Mouse (Mus musculus): ENCODE results near the gene Pde4c. TPM values are rescaled to one million over a fixed set of nuclear protein-coding genes. Genes with fewer than 3 reads are reported as not detected.
A peak's percentile ranks its signal among the peaks of the same experiment; 100 is the strongest.

The Pde4c gene
- polyA plus RNA-seq, 2 experiments, result 0.74 to 1.6 TPM

GRCm38 (mm10) chr8:70795370-70795769 is 71.8 kb downstream of the Pde4c start:
- H3K9me3 ChIP-seq (ENCODE audit: control insufficient read depth, low read length), result no peaks in the 10 kb centered on the region
- H3K36me3 ChIP-seq (replicated peaks; ENCODE audit: control insufficient read depth, insufficient read depth, low read depth), result no peaks in the 10 kb centered on the region
- DNase-seq (ENCODE audit: low read depth in 3 of 3, low spot score in 3 of 3), result no peak
- no peak overlapping the region for H3K4me3 ChIP-seq (ENCODE audit: insufficient read depth in 1 of 2, low read depth in 2 of 2, low read length in 2 of 2)
- no peak overlapping the region for H3K27ac ChIP-seq
- H3K9ac ChIP-seq (replicated peaks), result no peak overlapping the region
- H3K27me3 ChIP-seq (ENCODE audit: control insufficient read depth, insufficient read depth, low read length), result peaks cover 37% of the 10 kb centered on the region
- TF ChIP-seq EP300 (IDR thresholded peaks at IDR 0.05; ENCODE audit: low read depth), result no peak
- peak; percentile 46 for TF ChIP-seq CTCF (IDR thresholded peaks at IDR 0.05; ENCODE audit: low read depth)
- H3K4me1 ChIP-seq (replicated peaks; ENCODE audit: control insufficient read depth in 2 of 2, insufficient read depth in 2 of 2, low read length in 1 of 2), result peaks cover 26 to 28% of the 10 kb centered on the region in 2 experiments
- H3K4me2 ChIP-seq (ENCODE audit: low read depth), result no peak overlapping the region
- no peak for ATAC-seq (ENCODE audit: insufficient read depth)
- 66% methylated on average over 2 of the region's 2 CpGs for WGBS (ENCODE audit: insufficient replicate concordance)

DNA sequence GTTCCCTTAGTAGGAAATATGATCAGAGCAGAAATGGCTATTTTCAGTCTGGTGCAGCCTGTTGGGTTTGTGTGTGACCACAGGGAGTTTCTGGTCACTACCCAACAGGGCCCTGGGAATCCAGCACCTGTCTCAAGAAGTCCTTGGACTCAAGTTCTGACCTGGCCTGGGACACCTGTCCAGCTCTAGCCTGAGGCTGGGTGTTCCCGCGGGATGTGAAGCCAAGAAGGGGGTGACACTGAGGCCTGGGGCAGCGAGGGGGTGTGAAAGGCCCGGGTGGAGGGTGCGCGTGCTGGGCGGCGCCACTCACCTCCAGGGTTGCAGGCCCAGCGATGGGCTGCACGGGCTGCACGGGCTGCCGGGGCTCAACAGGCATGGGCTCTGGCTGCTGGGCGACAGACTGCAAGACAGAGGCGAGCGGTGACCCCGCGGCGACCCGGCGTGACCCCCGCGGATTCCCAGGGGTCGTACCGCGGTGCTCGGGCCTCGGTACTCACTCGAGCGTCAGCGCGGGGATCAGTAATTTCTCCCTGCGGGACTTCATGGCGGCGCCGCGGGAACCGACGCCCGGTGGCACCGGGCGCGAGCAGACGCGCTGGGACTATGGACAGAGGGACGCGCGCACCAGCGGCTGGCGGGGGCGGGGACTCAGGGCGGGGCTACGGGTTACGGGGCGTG is 73.0 kb downstream of the Pde4c start:
- no peak for TF ChIP-seq EP300 (IDR thresholded peaks at IDR 0.05; ENCODE audit: low read depth)
- H3K9me3 ChIP-seq (ENCODE audit: control insufficient read depth, low read length), result no peaks in the 10 kb centered on the region
- H3K27ac ChIP-seq, result no peak overlapping the region
- H3K36me3 ChIP-seq (replicated peaks; ENCODE audit: control insufficient read depth, insufficient read depth, low read depth), result no peaks in the 10 kb centered on the region
- 6% methylated on average over 54 of the region's 54 CpGs for WGBS (ENCODE audit: insufficient replicate concordance)
- 0 out of 2 replicates have a peak, but pooled peaks have one; percentile 0 for ATAC-seq (ENCODE audit: insufficient read depth)
- peak overlapping the region; percentile 56 for H3K9ac ChIP-seq (replicated peaks)
- H3K27me3 ChIP-seq (ENCODE audit: control insufficient read depth, insufficient read depth, low read length), result peaks cover 40% of the 10 kb centered on the region
- H3K4me2 ChIP-seq (ENCODE audit: low read depth), result peak overlapping the region; percentile 87
- DNase-seq (ENCODE audit: low read depth in 3 of 3, low spot score in 3 of 3), result no peak
- H3K4me3 ChIP-seq (ENCODE audit: insufficient read depth in 1 of 2, low read depth in 2 of 2, low read length in 2 of 2), result peak overlapping the region; percentile 48 to 65
- H3K4me1 ChIP-seq (replicated peaks; ENCODE audit: control insufficient read depth in 2 of 2, insufficient read depth in 2 of 2, low read length in 1 of 2), result peaks cover 14 to 17% of the 10 kb centered on the region in 2 experiments

DNA sequence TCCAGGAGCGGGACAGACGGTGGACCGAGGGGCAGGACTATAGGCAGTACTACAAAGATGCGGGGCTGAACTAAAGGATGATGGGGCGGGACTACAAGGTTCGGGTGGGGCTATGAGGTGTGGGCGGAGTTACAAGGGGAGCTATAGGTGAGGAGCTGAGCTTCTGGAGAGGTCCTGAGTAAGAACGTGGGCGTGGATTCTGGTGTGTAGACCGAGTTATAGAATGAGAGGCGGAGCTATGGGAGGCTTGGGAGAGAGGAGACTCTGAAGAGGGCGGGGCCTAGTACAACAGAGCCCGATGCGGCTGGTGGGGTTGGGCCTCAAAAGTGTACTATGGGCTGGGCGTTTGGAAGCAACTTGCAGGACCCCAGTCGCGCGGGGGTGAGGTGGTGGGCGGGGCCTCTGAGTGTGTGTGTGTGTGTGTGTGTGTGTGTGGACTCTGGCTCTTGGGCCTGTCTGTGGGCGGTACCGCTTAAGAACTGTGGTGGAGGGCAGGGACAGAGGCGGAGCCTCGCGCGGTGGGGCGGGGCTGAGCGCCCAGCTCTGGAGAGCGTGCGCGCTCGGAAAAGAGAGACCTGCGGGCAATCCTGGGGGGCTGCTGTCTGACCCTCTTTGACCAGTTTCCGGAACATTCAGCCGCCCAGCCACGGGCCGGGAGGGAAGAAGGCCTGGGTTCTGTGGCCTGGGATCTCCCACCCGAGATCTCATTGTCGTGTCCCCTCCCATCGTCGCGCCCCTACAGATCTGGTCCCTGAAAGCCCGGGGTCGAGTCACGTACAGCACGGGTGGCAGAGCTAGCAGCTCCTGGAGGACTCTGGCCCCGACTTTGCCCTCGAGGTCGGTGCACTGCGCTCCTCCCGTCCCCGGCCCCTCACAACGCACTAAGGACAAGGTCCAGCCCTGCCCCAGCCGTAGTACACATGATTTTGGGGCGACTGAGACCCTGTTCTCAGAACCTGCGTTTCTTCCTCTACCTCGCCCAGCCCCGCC is 73.9 kb downstream of the Pde4c start:
- ATAC-seq (ENCODE audit: insufficient read depth) (peak; percentile 83), DNase-seq (ENCODE audit: low read depth in 3 of 3, low spot score in 3 of 3) (peak; percentile 86 to 93 (median 86))
- peaks cover 11 to 14% of the 10 kb centered on the region in 2 experiments for H3K4me1 ChIP-seq (replicated peaks; ENCODE audit: control insufficient read depth in 2 of 2, insufficient read depth in 2 of 2, low read length in 1 of 2)
- H3K9me3 ChIP-seq (ENCODE audit: control insufficient read depth, low read length), result no peaks in the 10 kb centered on the region
- under 1% methylated on average over 53 of the region's 57 CpGs for WGBS (ENCODE audit: insufficient replicate concordance)
- H3K36me3 ChIP-seq (replicated peaks; ENCODE audit: control insufficient read depth, insufficient read depth, low read depth), result no peaks in the 10 kb centered on the region
- H3K4me3 ChIP-seq (ENCODE audit: insufficient read depth in 1 of 2, low read depth in 2 of 2, low read length in 2 of 2), result peak overlapping the region; percentile 47 to 65
- TF ChIP-seq EP300 (IDR thresholded peaks at IDR 0.05; ENCODE audit: low read depth), result no peak
- no peak overlapping the region; the same call in 1 of the 2 replicates for H3K27ac ChIP-seq
- peak overlapping the region; percentile 45; the same call in 1 of the 2 replicates for H3K9ac ChIP-seq (replicated peaks)
- peak overlapping the region; percentile 87 for H3K4me2 ChIP-seq (ENCODE audit: low read depth)
- H3K27me3 ChIP-seq (ENCODE audit: control insufficient read depth, insufficient read depth, low read length), result peaks cover 40% of the 10 kb centered on the region

- no peak for TF ChIP-seq EP300 (IDR thresholded peaks at IDR 0.05; ENCODE audit: low read depth)
- TF ChIP-seq CTCF (IDR thresholded peaks at IDR 0.05; ENCODE audit: low read depth), result no peak
- H3K4me1 ChIP-seq (replicated peaks; ENCODE audit: control insufficient read depth in 2 of 2, insufficient read depth in 2 of 2, low read length in 1 of 2), result peaks cover 9 to 12% of the 10 kb centered on the region in 2 experiments
- H3K4me2 ChIP-seq (ENCODE audit: low read depth), result peak overlapping the region; percentile 87
- 17% methylated on average over 15 of the region's 15 CpGs for WGBS (ENCODE audit: insufficient replicate concordance)
- H3K27ac ChIP-seq, result no peak overlapping the region
- H3K9me3 ChIP-seq (ENCODE audit: control insufficient read depth, low read length), result no peaks in the 10 kb centered on the region
- no peak overlapping the region for H3K9ac ChIP-seq (replicated peaks)
- peak overlapping the region in 1 of 2 experiments; percentile 65; a peak in 2 of 4 replicates for H3K4me3 ChIP-seq (ENCODE audit: insufficient read depth in 1 of 2, low read depth in 2 of 2, low read length in 2 of 2)
- DNase-seq (ENCODE audit: low read depth in 3 of 3, low spot score in 3 of 3) (no peak), ATAC-seq (ENCODE audit: insufficient read depth) (no peak)
- H3K27me3 ChIP-seq (ENCODE audit: control insufficient read depth, insufficient read depth, low read length), result peaks cover 40% of the 10 kb centered on the region
- H3K36me3 ChIP-seq (replicated peaks; ENCODE audit: control insufficient read depth, insufficient read depth, low read depth), result no peaks in the 10 kb centered on the region
Observed at GRCm38 (mm10) chr8:70798281-70798680, 74.8 kb downstream of the Pde4c start.

- Histone ChIP-seq H3K27me3 (ENCODE audit: control insufficient read depth, insufficient read depth, low read length) (peaks cover 37% of the 10 kb centered on the region), H3K4me1 (replicated peaks; ENCODE audit: control insufficient read depth in 2 of 2, insufficient read depth in 2 of 2, low read length in 1 of 2) (peaks cover 21 to 22% of the 10 kb centered on the region in 2 experiments), H3K27ac (no peak overlapping the region), H3K9ac (replicated peaks) (no peak overlapping the region), H3K36me3 (replicated peaks; ENCODE audit: control insufficient read depth, insufficient read depth, low read depth) (no peaks in the 10 kb centered on the region), H3K4me2 (ENCODE audit: low read depth) (no peak overlapping the region), H3K9me3 (ENCODE audit: control insufficient read depth, low read length) (no peaks in the 10 kb centered on the region), H3K4me3 (ENCODE audit: insufficient read depth in 1 of 2, low read depth in 2 of 2, low read length in 2 of 2) (no peak overlapping the region)
- DNase-seq (ENCODE audit: low read depth in 3 of 3, low spot score in 3 of 3) (no peak), ATAC-seq (ENCODE audit: insufficient read depth) (no peak)
- TF ChIP-seq EP300 (IDR thresholded peaks at IDR 0.05; ENCODE audit: low read depth) (no peak), CTCF (IDR thresholded peaks at IDR 0.05; ENCODE audit: low read depth) (no peak)
- WGBS (ENCODE audit: insufficient replicate concordance), result 57% methylated on average over 10 of the region's 10 CpGs
Observed at GRCm38 (mm10) chr8:70800648-70801047, 77.1 kb downstream of the Pde4c start.

Small RNA genes lying within 50 kb of the gene (microRNA-seq; reads per million reads assigned to microRNA genes)
- gene Mir7240, result not detected

Other genes with a start within 250 kb of the Pde4c start
- 6.5 and 7.1 TPM in 2 replicates for gene Klhl26, start 246.8 kb upstream of the Pde4c start, polyA plus RNA-seq (2012; rRNA removed)
- 5.0 and 6.0 TPM in 2 replicates for gene Klhl26, start 246.8 kb upstream of the Pde4c start, polyA plus RNA-seq (2014; fragmentation: Nextera tagmentation; extraction: Ambion mirVana)
- 0.03 and 0.09 TPM in 2 replicates for gene Tmem59l, start 236.4 kb upstream of the Pde4c start, polyA plus RNA-seq (2012; rRNA removed)
- not detected in 2 replicates for gene Tmem59l, start 236.4 kb upstream of the Pde4c start, polyA plus RNA-seq (2014; fragmentation: Nextera tagmentation; extraction: Ambion mirVana)
- gene Crlf1, start 230.6 kb upstream of the Pde4c start, polyA plus RNA-seq (2012; rRNA removed), result 1.5 and 1.9 TPM in 2 replicates
- gene Crlf1, start 230.6 kb upstream of the Pde4c start, polyA plus RNA-seq (2014; fragmentation: Nextera tagmentation; extraction: Ambion mirVana), result 3.7 and 4.0 TPM in 2 replicates
- 55.1 and 71.6 TPM in 2 replicates for gene Rex1bd, start 217.0 kb upstream of the Pde4c start, polyA plus RNA-seq (2012; rRNA removed)
- gene Rex1bd, start 217.0 kb upstream of the Pde4c start, polyA plus RNA-seq (2014; fragmentation: Nextera tagmentation; extraction: Ambion mirVana), result 72.0 and 74.2 TPM in 2 replicates
- gene Uba52, start 212.9 kb upstream of the Pde4c start, polyA plus RNA-seq (2012; rRNA removed), result 553 and 870 TPM in 2 replicates
- 738 and 773 TPM in 2 replicates for gene Uba52, start 212.9 kb upstream of the Pde4c start, polyA plus RNA-seq (2014; fragmentation: Nextera tagmentation; extraction: Ambion mirVana)
- 140 and 149 TPM in 2 replicates for gene Fkbp8, start 196.0 kb upstream of the Pde4c start, polyA plus RNA-seq (2012; rRNA removed)
- gene Fkbp8, start 196.0 kb upstream of the Pde4c start, polyA plus RNA-seq (2014; fragmentation: Nextera tagmentation; extraction: Ambion mirVana), result 114 and 135 TPM in 2 replicates
- 28.9 and 30.8 TPM in 2 replicates for gene Kxd1, start 195.8 kb upstream of the Pde4c start, polyA plus RNA-seq (2012; rRNA removed)
- gene Kxd1, start 195.8 kb upstream of the Pde4c start, polyA plus RNA-seq (2014; fragmentation: Nextera tagmentation; extraction: Ambion mirVana), result 32.6 and 33.3 TPM in 2 replicates
- 8.9 and 9.6 TPM in 2 replicates for gene Ell, start 184.3 kb upstream of the Pde4c start, polyA plus RNA-seq (2012; rRNA removed)
- 7.7 and 9.2 TPM in 2 replicates for gene Ell, start 184.3 kb upstream of the Pde4c start, polyA plus RNA-seq (2014; fragmentation: Nextera tagmentation; extraction: Ambion mirVana)
- gene Isyna1, start 129.3 kb upstream of the Pde4c start, polyA plus RNA-seq (2012; rRNA removed), result 61.3 and 62.4 TPM in 2 replicates
- 30.2 and 34.2 TPM in 2 replicates for gene Isyna1, start 129.3 kb upstream of the Pde4c start, polyA plus RNA-seq (2014; fragmentation: Nextera tagmentation; extraction: Ambion mirVana)
- 36.3 and 50.8 TPM in 2 replicates for gene Ssbp4, start 114.8 kb upstream of the Pde4c start, polyA plus RNA-seq (2012; rRNA removed)
- gene Ssbp4, start 114.8 kb upstream of the Pde4c start, polyA plus RNA-seq (2014; fragmentation: Nextera tagmentation; extraction: Ambion mirVana), result 49.5 and 61.7 TPM in 2 replicates
- gene Lrrc25, start 107.6 kb upstream of the Pde4c start, polyA plus RNA-seq (2012; rRNA removed), result 4.3 and 5.3 TPM in 2 replicates
- 4.7 TPM in 2 replicates for gene Lrrc25, start 107.6 kb upstream of the Pde4c start, polyA plus RNA-seq (2014; fragmentation: Nextera tagmentation; extraction: Ambion mirVana)
- gene Gdf15, start 91.3 kb upstream of the Pde4c start, polyA plus RNA-seq (2012; rRNA removed), result 6.3 and 9.0 TPM in 2 replicates
- gene Gdf15, start 91.3 kb upstream of the Pde4c start, polyA plus RNA-seq (2014; fragmentation: Nextera tagmentation; extraction: Ambion mirVana), result 1.2 and 2.8 TPM in 2 replicates
- 7.6 and 8.6 TPM in 2 replicates for gene Pgpep1, start 63.3 kb upstream of the Pde4c start, polyA plus RNA-seq (2012; rRNA removed)
- gene Pgpep1, start 63.3 kb upstream of the Pde4c start, polyA plus RNA-seq (2014; fragmentation: Nextera tagmentation; extraction: Ambion mirVana), result 19.8 and 23.5 TPM in 2 replicates
- 134 and 478 TPM in 2 replicates for gene Lsm4, start 50.5 kb upstream of the Pde4c start, polyA plus RNA-seq (2012; rRNA removed)
- 160 and 176 TPM in 2 replicates for gene Lsm4, start 50.5 kb upstream of the Pde4c start, polyA plus RNA-seq (2014; fragmentation: Nextera tagmentation; extraction: Ambion mirVana)
- 28.4 and 29.4 TPM in 2 replicates for gene Jund, start 24.8 kb upstream of the Pde4c start, polyA plus RNA-seq (2012; rRNA removed)
- 20.3 and 21.8 TPM in 2 replicates for gene Jund, start 24.8 kb upstream of the Pde4c start, polyA plus RNA-seq (2014; fragmentation: Nextera tagmentation; extraction: Ambion mirVana)
- gene Iqcn, start 20.3 kb upstream of the Pde4c start, polyA plus RNA-seq (2012; rRNA removed), result not detected in 2 replicates
- not detected in 2 replicates for gene Iqcn, start 20.3 kb upstream of the Pde4c start, polyA plus RNA-seq (2014; fragmentation: Nextera tagmentation; extraction: Ambion mirVana)
- gene Gm3336, start 5.2 kb upstream of the Pde4c start, polyA plus RNA-seq (2012; rRNA removed), result 0.04 TPM in 1 of 2 replicates, not detected in the other
- gene Gm3336, start 5.2 kb upstream of the Pde4c start, polyA plus RNA-seq (2014; fragmentation: Nextera tagmentation; extraction: Ambion mirVana), result 0.11 TPM in 2 replicates
- 2.7 and 3.2 TPM in 2 replicates for gene Rab3a, start 31.0 kb downstream of the Pde4c start, polyA plus RNA-seq (2012; rRNA removed)
- 1.6 and 2.4 TPM in 2 replicates for gene Rab3a, start 31.0 kb downstream of the Pde4c start, polyA plus RNA-seq (2014; fragmentation: Nextera tagmentation; extraction: Ambion mirVana)
- gene Mpv17l2, start 37.2 kb downstream of the Pde4c start, polyA plus RNA-seq (2012; rRNA removed), result 25.3 and 28.5 TPM in 2 replicates
- 39.8 and 41.5 TPM in 2 replicates for gene Mpv17l2, start 37.2 kb downstream of the Pde4c start, polyA plus RNA-seq (2014; fragmentation: Nextera tagmentation; extraction: Ambion mirVana)
- gene Pik3r2, start 53.0 kb downstream of the Pde4c start, polyA plus RNA-seq (2012; rRNA removed), result 13.2 and 17.5 TPM in 2 replicates
- gene Pik3r2, start 53.0 kb downstream of the Pde4c start, polyA plus RNA-seq (2014; fragmentation: Nextera tagmentation; extraction: Ambion mirVana), result 8.2 and 12.0 TPM in 2 replicates
- 11.1 and 13.0 TPM in 2 replicates for gene Mast3, start 81.3 kb downstream of the Pde4c start, polyA plus RNA-seq (2012; rRNA removed)
- gene Mast3, start 81.3 kb downstream of the Pde4c start, polyA plus RNA-seq (2014; fragmentation: Nextera tagmentation; extraction: Ambion mirVana), result 5.4 and 6.3 TPM in 2 replicates
- gene Il12rb1, start 84.7 kb downstream of the Pde4c start, polyA plus RNA-seq (2012; rRNA removed), result 0.11 and 0.13 TPM in 2 replicates
- gene Il12rb1, start 84.7 kb downstream of the Pde4c start, polyA plus RNA-seq (2014; fragmentation: Nextera tagmentation; extraction: Ambion mirVana), result 0.18 and 0.39 TPM in 2 replicates
- 33.9 and 35.0 TPM in 2 replicates for gene Arrdc2, start 116.0 kb downstream of the Pde4c start, polyA plus RNA-seq (2012; rRNA removed)
- gene Arrdc2, start 116.0 kb downstream of the Pde4c start, polyA plus RNA-seq (2014; fragmentation: Nextera tagmentation; extraction: Ambion mirVana), result 9.5 and 14.3 TPM in 2 replicates
- gene Kcnn1, start 139.5 kb downstream of the Pde4c start, polyA plus RNA-seq (2012; rRNA removed), result 0.27 and 0.34 TPM in 2 replicates
- 0.08 and 0.17 TPM in 2 replicates for gene Kcnn1, start 139.5 kb downstream of the Pde4c start, polyA plus RNA-seq (2014; fragmentation: Nextera tagmentation; extraction: Ambion mirVana)
- 20.4 and 34.3 TPM in 2 replicates for gene Ccdc124, start 150.2 kb downstream of the Pde4c start, polyA plus RNA-seq (2012; rRNA removed)
- 54.1 and 56.3 TPM in 2 replicates for gene Ccdc124, start 150.2 kb downstream of the Pde4c start, polyA plus RNA-seq (2014; fragmentation: Nextera tagmentation; extraction: Ambion mirVana)
- gene Slc5a5, start 169.0 kb downstream of the Pde4c start, polyA plus RNA-seq (2012; rRNA removed), result 0.06 and 0.10 TPM in 2 replicates
- 0.03 and 0.05 TPM in 2 replicates for gene Slc5a5, start 169.0 kb downstream of the Pde4c start, polyA plus RNA-seq (2014; fragmentation: Nextera tagmentation; extraction: Ambion mirVana)
- gene Rpl18a, start 173.7 kb downstream of the Pde4c start, polyA plus RNA-seq (2012; rRNA removed), result 2,449 and 2,899 TPM in 2 replicates
- gene Rpl18a, start 173.7 kb downstream of the Pde4c start, polyA plus RNA-seq (2014; fragmentation: Nextera tagmentation; extraction: Ambion mirVana), result 3,155 and 3,211 TPM in 2 replicates
- 11.5 and 15.4 TPM in 2 replicates for gene Map1s, start 182.2 kb downstream of the Pde4c start, polyA plus RNA-seq (2012; rRNA removed)
- gene Map1s, start 182.2 kb downstream of the Pde4c start, polyA plus RNA-seq (2014; fragmentation: Nextera tagmentation; extraction: Ambion mirVana), result 9.3 and 11.8 TPM in 2 replicates

All from liver, embryonic 14.5 days (tissue).